Mouse (Mus musculus) layer of hippocampus, postnatal 25 days (tissue): Measurements from ENCODE around the gene Ctsf. TPM values are rescaled to one million over a fixed set of nuclear protein-coding genes. Genes with fewer than 3 reads are reported as not detected.
"Not testable (repeated sequence)": the region's sequence is repeated elsewhere in the genome, so short reads cannot be mapped to it uniquely, and the experiment has no call there.

Source experiments
- DNase-seq, 2 experiments: peaks; one replicate each; pipeline ENCODE4 v3.0.0; 2022; ENCODE audit warnings: mixed read lengths in 2 of 2, low spot score in 1 of 2; ENCODE audit errors: extremely low spot score in 1 of 2
- total RNA-seq, 2 experiments: library from RNA; stranded (reverse); gene quantifications; 2 replicates each; pipeline ENCODE4 v1.2.3; 2021

Ctsf gene
- total RNA-seq, 2 experiments from 2014 or later = 113 to 118 TPM

DNA sequence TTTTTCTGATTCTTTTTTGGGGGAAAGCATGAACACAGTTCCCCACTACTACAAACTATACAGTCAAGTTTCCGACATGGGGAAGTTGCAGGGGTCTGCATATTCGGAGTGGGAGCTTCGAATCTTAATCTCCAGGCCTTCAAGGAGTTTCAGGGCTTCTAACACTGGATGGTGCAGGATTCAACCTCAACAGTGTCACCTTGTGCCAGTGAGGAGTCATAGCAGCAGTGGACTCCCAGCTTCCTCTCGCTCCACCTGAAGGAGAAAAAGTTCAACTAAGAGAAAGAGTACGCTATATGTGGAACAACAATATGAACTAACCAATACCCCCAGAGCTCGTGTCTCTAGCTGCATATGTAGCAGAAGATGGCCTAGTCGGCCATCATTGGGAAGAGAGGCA lies 7.4 kb upstream of the Ctsf start:
- no peak for DNase-seq

DNA sequence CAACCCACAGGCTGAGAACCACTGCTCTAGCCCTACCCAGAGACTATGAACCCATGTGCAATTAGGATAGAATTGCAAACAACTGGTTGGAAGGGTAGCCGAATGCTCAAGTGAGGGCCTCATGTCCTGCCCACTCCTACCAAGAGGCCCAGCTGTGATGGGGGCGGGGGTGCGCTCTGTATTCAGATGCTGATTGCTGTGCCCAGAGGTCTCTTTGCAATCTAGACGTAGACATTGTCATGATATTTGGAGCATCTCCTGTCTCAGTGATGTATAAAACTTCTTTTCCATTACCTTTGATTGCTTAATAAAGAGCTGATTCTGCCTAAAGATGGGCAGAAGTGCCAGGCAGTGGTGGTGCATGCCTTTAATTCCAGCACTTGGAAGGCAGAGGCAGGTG lies 5.1 kb upstream of the Ctsf start:
- no peak for DNase-seq

- no peak for DNase-seq
Observed at GRCm38 (mm10) chr19:4850281-4850680, 4.6 kb upstream of the Ctsf start.

DNA sequence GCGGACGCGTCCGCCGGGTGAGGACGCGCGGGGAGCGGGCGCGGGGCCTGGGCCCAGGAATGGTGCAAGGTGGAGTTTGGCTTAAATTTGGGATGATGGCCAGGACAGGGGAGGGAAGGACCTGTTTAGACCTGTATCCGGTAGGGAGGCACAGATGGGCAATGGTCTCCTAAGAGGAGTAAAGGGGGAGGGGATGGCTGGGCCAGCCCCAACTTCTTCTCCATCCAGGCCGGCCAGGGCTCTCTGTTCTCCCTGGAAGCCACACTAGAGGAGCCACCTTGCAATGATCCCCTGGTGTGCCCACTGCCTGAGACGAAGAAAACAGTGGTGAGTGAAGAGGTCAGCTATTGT lies 515 bp downstream of the Ctsf start:
- DNase-seq = no peak

DNA sequence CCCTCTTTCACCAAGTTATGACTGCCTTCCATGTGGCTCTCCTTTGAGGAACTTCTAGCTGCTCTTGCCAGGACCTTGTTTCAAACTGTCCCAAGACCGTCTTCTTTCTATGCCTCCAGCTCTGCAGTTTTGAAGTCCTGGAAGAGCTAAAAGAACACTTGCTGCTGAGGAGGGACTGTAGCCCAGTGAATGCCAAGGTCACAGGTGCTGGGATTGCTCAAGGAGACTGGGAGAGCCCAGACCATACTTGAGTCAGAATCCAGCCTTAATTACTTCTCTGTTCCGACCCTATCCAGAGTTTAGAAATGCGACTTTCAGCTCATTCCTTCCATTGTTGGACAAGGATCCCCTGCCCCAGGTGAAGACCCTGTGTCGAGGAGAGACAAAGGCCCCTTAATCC lies 1.0 kb downstream of the Ctsf start:
- no peak for DNase-seq

- DNase-seq = no peak
Observed at GRCm38 (mm10) chr19:4859081-4859480, 4.2 kb downstream of the Ctsf start.

GRCm38 (mm10) chr19:4863048-4863447 lies 8.1 kb downstream of the Ctsf start:
- no peak for DNase-seq

- no peak for DNase-seq
Observed at GRCm38 (mm10) chr19:4865147-4865546, 10.2 kb downstream of the Ctsf start.

DNA sequence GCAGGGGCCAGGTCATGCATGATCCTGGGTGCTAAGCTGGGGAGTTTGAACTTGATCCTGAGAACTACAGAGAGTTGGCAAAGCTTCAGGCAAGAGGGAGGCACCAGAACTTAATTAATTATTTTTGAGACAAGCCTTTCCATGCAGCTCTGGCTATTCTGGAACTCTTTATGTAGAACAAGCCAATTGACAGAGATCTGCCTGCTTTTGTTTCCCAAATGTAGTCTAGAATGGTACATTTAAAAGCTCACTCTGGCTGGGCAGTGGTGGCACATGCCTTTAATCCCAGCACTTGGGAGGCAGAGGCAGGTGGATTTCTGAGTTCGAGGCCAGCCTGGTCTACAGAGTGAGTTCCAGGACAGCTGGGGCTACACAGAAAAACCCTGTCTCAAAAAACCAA lies 19.7 kb downstream of the Ctsf start:
- not testable (repeated sequence) for DNase-seq

GRCm38 (mm10) chr19:4876241-4876640 lies 21.3 kb downstream of the Ctsf start:
- no peak for DNase-seq

DNA sequence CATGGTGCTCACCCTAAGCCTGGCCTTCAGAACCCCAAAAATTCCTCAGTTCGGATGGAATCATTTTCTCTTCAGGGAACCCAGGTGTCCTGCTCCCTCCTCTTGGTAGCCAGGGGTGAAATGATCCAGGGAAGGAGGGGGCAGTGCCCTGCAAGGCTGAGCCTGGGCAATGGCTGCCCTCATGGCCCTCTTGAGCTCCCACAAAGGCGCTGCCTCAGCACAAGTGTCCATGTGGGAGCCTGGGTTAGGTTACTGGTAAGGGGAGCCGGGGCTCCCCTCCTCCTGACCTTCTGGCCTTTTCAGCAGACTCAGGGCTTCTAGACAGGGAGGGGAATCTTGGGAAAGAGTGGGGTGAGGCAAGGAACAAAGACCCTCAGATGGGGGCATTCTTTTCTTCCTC lies 21.8 kb downstream of the Ctsf start:
- no peak for DNase-seq

DNA sequence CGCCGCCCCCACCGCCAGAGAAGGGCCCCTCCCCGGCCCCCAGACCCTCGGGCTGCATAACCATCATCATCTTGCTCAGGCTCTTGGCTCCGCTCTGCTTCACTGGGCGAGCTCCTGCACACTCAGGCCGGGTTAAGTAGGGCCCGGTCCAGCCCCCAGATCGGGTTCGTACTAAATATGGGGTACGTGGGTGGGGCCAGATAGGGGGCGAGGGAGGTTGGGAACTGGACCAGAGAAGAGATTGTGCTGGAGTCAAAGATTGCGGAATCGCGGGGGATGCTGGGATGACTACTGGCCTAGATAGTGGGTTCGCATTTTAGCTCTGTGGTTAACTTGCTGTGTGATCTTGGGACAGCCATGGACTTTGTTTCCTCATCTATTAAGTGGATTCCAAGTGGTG lies 22.9 kb downstream of the Ctsf start, which contains the start of gene Actn3:
Gene Actn3, minus strand, starts transcription at position 125 of the 400 bp plus-strand sequence.
- no peak for DNase-seq

GRCm38 (mm10) chr19:4878405-4879323 lies 23.7 kb downstream of the Ctsf start, which contains the start of gene Zdhhc24:
Gene Zdhhc24, plus strand, starts transcription at chr19:4878668.
- peak; percentile 97 for DNase-seq

- no peak for DNase-seq
Observed at GRCm38 (mm10) chr19:4879324-4879703, 24.4 kb downstream of the Ctsf start.

DNA sequence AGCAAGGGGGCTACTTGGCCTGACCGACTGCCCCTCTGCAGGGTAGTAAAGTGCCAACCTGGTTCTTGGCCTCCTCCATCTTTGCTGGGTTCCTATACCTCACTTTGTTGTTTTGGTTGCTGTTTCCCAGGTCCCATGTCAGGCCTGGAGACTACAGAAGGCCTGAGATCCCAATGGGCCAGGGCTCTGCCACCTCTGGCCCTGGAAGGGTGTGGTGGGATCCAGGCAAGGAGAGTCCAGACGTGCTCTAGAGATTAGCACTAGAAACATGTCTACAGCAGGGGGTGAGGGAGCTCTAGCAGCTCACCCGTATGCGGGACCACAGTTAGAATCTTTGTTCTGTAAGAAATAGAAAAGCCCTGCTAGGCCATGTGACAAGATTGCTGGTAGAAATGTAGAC lies 29.0 kb downstream of the Ctsf start:
- DNase-seq = no peak

DNA sequence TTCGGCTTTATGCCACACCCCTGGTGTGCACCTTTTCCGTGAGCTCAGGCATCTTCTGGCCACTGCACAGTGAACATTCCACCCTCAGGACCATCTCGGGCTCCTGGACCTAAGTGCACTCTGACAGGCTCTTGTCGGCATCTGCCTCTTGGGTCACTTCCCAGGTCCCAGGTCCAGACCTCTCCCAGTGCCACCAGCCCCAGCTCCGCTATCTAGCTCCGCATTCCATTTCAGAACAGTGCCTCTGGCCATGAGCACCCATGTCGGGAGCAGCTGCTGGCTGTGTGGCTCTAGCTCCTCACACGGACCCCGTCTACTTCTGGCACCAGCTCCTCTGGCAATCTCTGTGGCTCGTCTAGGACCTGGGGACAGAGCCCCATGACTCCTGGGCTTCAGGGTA lies 34.9 kb downstream of the Ctsf start:
- no peak for DNase-seq

DNA sequence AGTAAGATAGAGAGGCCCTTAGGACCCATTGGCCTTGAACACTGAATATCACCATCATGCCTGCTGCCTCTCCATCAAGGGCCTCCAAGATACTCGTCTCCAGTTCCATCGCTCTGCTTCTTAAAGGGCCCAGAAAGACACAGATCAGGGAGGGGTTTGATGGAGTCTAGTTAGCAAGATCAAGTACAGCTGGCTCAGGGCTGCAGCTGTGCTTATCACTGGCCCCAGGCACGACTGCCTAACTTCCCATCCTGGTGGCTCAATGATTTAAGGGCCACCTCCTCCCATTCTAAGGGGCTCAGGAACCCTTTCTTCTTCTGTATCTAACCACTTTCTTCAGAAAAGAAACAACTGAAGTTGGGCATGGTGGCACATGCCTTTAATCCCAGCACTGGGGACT lies 36.9 kb downstream of the Ctsf start:
- no peak for DNase-seq

DNA sequence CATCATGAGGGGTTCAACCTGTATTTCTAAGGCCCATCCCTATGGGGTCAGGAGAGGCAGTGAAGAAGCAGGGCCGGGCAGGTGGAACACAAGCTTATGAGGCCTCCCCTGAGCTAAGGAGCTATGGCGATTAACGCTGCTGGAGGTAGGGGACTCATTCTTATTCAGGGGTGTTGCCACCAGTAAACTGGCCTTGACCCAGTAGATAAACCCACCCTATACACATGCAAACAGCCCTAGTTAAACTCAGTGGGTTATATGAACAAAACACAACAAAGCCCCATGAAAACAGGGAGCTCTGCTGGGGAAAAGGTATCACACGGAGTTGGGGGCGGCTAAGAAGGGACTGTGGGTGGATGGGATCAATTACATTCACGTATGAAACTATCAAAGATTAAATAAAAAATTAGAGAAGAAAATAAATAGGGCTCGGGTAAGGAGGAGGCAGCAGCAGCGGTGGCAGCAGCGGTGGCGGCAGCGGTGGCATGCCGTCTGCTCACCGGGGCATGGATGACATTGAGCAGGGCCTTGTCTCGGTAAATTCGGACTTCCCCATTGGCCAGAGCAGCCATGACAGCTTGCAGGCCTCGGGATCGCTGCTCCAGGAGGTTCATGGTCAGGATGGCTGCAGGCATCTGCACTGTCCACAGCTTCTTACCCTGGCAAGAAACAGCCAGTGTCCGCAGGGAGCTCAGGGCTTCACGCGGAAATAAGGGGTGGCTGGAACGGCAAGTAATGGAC lies 42.0 kb downstream of the Ctsf start:
- DNase-seq = no peak

- DNase-seq = no peak
Observed at GRCm38 (mm10) chr19:4898972-4899371, 44.0 kb downstream of the Ctsf start.

DNA sequence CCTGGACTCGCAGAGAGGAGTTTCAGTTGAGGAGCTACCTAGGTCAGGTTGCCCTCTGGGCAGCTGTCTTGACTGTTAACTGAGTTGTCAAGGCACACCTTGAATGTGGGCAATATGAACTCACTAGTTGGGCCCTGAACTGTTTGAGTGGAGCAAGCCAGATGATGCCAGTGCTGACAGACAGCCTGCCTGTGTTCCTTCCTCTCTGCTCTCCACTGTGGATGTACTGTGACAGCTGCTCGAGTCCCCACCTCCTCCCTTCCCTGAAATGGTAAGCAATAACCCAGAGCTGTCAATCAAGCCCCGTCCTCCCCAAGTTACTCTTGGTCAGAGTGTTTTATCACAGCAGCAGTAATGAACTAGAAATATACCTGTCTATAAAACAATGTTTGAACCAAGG lies 45.0 kb downstream of the Ctsf start:
- no peak for DNase-seq

DNA sequence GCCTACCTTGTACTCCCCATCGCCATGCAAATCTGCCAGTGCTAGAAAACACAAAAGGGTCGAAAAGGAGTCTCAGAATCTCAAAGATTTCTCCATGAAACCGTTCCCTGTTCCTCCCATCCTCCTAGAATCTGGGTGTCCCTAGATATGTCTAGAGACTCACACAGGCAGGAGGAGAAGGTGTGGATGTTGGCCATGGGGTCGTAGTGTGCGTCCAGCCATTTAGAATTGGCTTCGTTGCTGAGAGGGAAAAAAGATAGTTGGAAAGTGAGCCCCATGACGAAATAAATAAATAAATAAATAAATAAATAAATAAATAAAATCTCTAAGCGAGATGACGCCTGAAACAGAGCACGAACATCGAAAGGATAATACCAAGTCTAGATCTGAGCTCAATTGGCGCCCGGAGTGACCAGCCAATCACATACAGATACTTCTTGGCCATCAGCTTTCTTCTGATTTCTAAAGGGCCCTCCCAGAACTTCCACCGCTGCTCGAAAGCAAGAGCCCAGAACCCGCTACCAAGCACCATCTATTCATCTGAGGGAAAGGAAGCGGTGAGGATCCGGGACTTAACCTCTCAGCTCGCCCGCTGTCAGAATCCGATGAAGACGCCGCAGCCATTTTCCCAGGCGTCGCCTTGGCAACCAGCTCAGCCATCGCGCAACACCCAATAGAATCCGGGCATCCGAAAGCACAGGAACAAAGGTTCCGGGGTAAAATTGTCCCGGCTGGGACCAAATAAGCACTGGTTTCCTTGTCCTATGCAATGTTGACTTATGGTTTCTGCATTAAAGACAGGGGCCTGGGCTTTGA lies 51.3 kb downstream of the Ctsf start, which contains the start of gene Bbs1:
Gene Bbs1, minus strand, starts transcription at position 650 of the 816 bp plus-strand sequence.
- DNase-seq = peak; percentile 80 to 82
